9 mouse cellular contexts compared by ENCODE assay signal in the genomic region with DNA sequence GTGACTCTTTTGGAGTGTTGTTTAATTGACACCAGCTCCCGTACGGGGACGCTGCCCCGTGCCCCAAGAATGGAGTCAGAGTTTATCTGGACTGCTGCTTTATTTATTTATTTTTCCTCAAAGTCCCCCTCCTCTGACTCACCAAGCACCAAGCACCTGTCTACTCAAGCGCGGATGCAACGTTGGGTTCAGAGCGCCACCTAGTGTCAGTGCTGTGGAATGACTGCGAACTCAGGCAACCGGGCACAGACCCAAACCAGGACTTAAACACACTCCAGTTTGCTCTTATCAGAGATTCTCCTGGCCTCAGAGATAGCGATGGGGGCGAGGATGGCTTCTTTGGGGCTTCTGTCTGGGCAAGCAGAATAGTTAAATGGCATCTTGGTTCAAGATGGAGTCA. TPM values are rescaled to one million over a fixed set of nuclear protein-coding genes. Genes with fewer than 3 reads are reported as not detected.
DNase-seq lines count a peak whose midpoint lies in the region; ATAC-seq and TF ChIP-seq lines count a peak whose summit lies in the region.
"Had no signal": no experiment of that assay in that cellular context is flagged by ENCODE, and none has a peak within 500 bp of the region (broad histone marks: within the 10 kb centered on the region; RNA-seq: fewer than 3 reads in every experiment).

No protein-coding gene starts in this region.

- H3K4me2 ChIP-seq in lung, postnatal 0 days (replicated peaks; ENCODE audit: low read depth, low read length) = no peak overlapping the region

- H3K4me1 ChIP-seq in embryonic facial prominence, embryonic 10.5 days = peaks cover 6% of the 10 kb centered on the region
- H3K4me1 ChIP-seq in lung, postnatal 0 days (ENCODE audit: insufficient read depth, low read depth, low read length) = no peaks in the 10 kb centered on the region
- no peaks in the 10 kb centered on the region for H3K4me1 ChIP-seq in small intestine, adult 2 months (ENCODE audit: control insufficient read depth, insufficient read depth, insufficient read length, low read length)

- H3K9me3 ChIP-seq in embryonic facial prominence, embryonic 10.5 days = no peaks in the 10 kb centered on the region
- H3K9me3 ChIP-seq in lung, postnatal 0 days (ENCODE audit: low read length) = no peaks in the 10 kb centered on the region

- H3K9ac ChIP-seq in lung, postnatal 0 days (replicated peaks; ENCODE audit: low read depth) = no peak overlapping the region

- H3K27me3 ChIP-seq in embryonic facial prominence, embryonic 10.5 days (replicated peaks; ENCODE audit: low read depth, poor library complexity, severe bottlenecking) = peaks cover 7% of the 10 kb centered on the region
- H3K27me3 ChIP-seq in lung, postnatal 0 days (replicated peaks; ENCODE audit: insufficient read depth, low read length) = no peaks in the 10 kb centered on the region
- H3K27me3 ChIP-seq in small intestine, adult 2 months (ENCODE audit: control insufficient read depth, insufficient read depth, low read length) = no peaks in the 10 kb centered on the region

- no peak overlapping the region for H3K27ac ChIP-seq in embryonic facial prominence, embryonic 10.5 days (replicated peaks)
- no peak overlapping the region for H3K27ac ChIP-seq in lung, postnatal 0 days (ENCODE audit: low read length)
- H3K27ac ChIP-seq in small intestine, adult 2 months (ENCODE audit: insufficient read depth, low read depth, low read length) = no peak overlapping the region

- TF ChIP-seq CTCF in lung, postnatal 0 days (IDR thresholded peaks at IDR 0.05) = peak; percentile 88
- peak; percentile 96 for TF ChIP-seq CTCF in small intestine, adult 2 months (IDR thresholded peaks at IDR 0.05; ENCODE audit: extremely low read depth, insufficient read length, insufficient replicate concordance, low read depth, low read length)

- 9% methylated on average over 12 of the region's 12 CpGs for WGBS in embryonic facial prominence, embryonic 10.5 days
- WGBS in lung, postnatal 0 days = 2% methylated on average over 12 of the region's 12 CpGs
- WGBS in small intestine, adult 2 months = 3% methylated on average over 12 of the region's 12 CpGs

- H3K36me3 ChIP-seq in embryonic facial prominence, embryonic 10.5 days (replicated peaks) = no peaks in the 10 kb centered on the region
- H3K36me3 ChIP-seq in lung, postnatal 0 days (ENCODE audit: insufficient read depth, low read length) = no peaks in the 10 kb centered on the region
- no peaks in the 10 kb centered on the region for H3K36me3 ChIP-seq in small intestine, adult 2 months (ENCODE audit: control insufficient read depth, insufficient read depth, low read length)

- ATAC-seq in lung, postnatal 0 days = no peak

- H3K4me3 ChIP-seq in embryonic facial prominence, embryonic 10.5 days = no peak overlapping the region
- no peak overlapping the region for H3K4me3 ChIP-seq in lung, postnatal 0 days (ENCODE audit: low read depth, low read length)
- no peak overlapping the region for H3K4me3 ChIP-seq in small intestine, adult 2 months (ENCODE audit: low read depth, low read length)

- no peak for TF ChIP-seq POLR2A in small intestine, adult 2 months (IDR thresholded peaks at IDR 0.05; ENCODE audit: low read depth, low read length)

- DNase-seq in gastrocnemius, adult 18-20 months (ENCODE audit: low spot score) = peak; percentile 48
- DNase-seq in gastrocnemius, postnatal 25 days = no peak
- peak; percentile 81 for DNase-seq in A20 (ENCODE audit: low read depth, low spot score)
- DNase-seq in adrenal gland, postnatal 10 days = peak; percentile 78
- peak; percentile 68 for DNase-seq in embryonic facial prominence, embryonic 10.5 days (ENCODE audit: low spot score)
- DNase-seq in kidney, postnatal 10 days = peak; percentile 69
- DNase-seq in lung, postnatal 0 days (ENCODE audit: low spot score) = peak; percentile 65

- TF ChIP-seq EP300 in lung, postnatal 0 days (IDR thresholded peaks at IDR 0.05) = no peak

RNA-seq across cellular contexts. Expression of a gene that starts 25.0 kb away (rescaled TPM):
- total RNA-seq in gastrocnemius, adult 18-20 months (2021) = not detected
- not detected for total RNA-seq in gastrocnemius, postnatal 25 days (2021)
- 1 to 10 TPM; 6.9 to 8.9 TPM for total RNA-seq in adrenal gland, postnatal 10 days (2021)
- 0.07 and 0.14 TPM in 2 replicates for polyA plus RNA-seq in embryonic facial prominence, embryonic 10.5 days (2016; fragmentation: Nextera tagmentation; extraction: Ambion mirVana)
- polyA plus RNA-seq in lung, postnatal 0 days (2015; fragmentation: Nextera tagmentation; extraction: Ambion mirVana) = not detected in 2 replicates
- 1.7 and 2.6 TPM in 2 replicates for polyA plus RNA-seq in small intestine, adult 2 months (2012; rRNA removed)

RNA-seq across cellular contexts. Expression of a gene that starts 38.1 kb away (rescaled TPM):
- under 1 TPM; 0.41 to 0.74 TPM for total RNA-seq in gastrocnemius, adult 18-20 months (2021)
- total RNA-seq in gastrocnemius, postnatal 25 days (2021) = under 1 TPM; 0.61 to 0.91 TPM
- 1 to 10 TPM; 7.4 to 9.2 TPM for total RNA-seq in adrenal gland, postnatal 10 days (2021)
- 1.8 and 2.2 TPM in 2 replicates for polyA plus RNA-seq in embryonic facial prominence, embryonic 10.5 days (2016; fragmentation: Nextera tagmentation; extraction: Ambion mirVana)
- 0.48 and 0.70 TPM in 2 replicates for polyA plus RNA-seq in lung, postnatal 0 days (2015; fragmentation: Nextera tagmentation; extraction: Ambion mirVana)
- polyA plus RNA-seq in small intestine, adult 2 months (2012; rRNA removed) = 18.1 and 31.1 TPM in 2 replicates
- polyA plus RNA-seq: liver, embryonic 16.5 days had no signal

RNA-seq across cellular contexts. Expression of a gene that starts 39.6 kb away (rescaled TPM):
- total RNA-seq in gastrocnemius, adult 18-20 months (2021) = not detected
- total RNA-seq in gastrocnemius, postnatal 25 days (2021) = not detected
- total RNA-seq in adrenal gland, postnatal 10 days (2021) = under 1 TPM in 1 of 2 experiments, not detected in 1; 0.42 TPM
- 0.27 TPM in 1 of 2 replicates, not detected in the other for polyA plus RNA-seq in embryonic facial prominence, embryonic 10.5 days (2016; fragmentation: Nextera tagmentation; extraction: Ambion mirVana)
- 1.3 and 2.0 TPM in 2 replicates for polyA plus RNA-seq in lung, postnatal 0 days (2015; fragmentation: Nextera tagmentation; extraction: Ambion mirVana)
- not detected in 2 replicates for polyA plus RNA-seq in small intestine, adult 2 months (2012; rRNA removed)
- polyA plus RNA-seq: liver, embryonic 16.5 days had no signal

Comparison
In these comparisons a context has a peak if more than half of its experiments do, and no peak if none do; other contexts are left out.
1. RNA of a gene that starts 25.0 kb away (total RNA-seq): 6.9 to 8.9 TPM in adrenal gland, postnatal 10 days; not detected in gastrocnemius, postnatal 25 days and not detected in gastrocnemius, adult 18-20 months; every median in the first group is over 4 times any median in the second.
2. RNA of a gene that starts 38.1 kb away (total RNA-seq): 7.4 to 9.2 TPM in adrenal gland, postnatal 10 days; 0.61 to 0.91 TPM in gastrocnemius, postnatal 25 days and 0.41 to 0.74 TPM in gastrocnemius, adult 18-20 months; every median in the first group is over 4 times any median in the second.